Mouse (Mus musculus) testis, postnatal 10 days (tissue): ENCODE results near the gene 9230112D13Rik.

ENCODE experiments used
- DNase-seq: peaks from one replicate; pipeline ENCODE4 v3.0.0; 2021; ENCODE audit warnings: low spot score

The 9230112D13Rik gene

DNA sequence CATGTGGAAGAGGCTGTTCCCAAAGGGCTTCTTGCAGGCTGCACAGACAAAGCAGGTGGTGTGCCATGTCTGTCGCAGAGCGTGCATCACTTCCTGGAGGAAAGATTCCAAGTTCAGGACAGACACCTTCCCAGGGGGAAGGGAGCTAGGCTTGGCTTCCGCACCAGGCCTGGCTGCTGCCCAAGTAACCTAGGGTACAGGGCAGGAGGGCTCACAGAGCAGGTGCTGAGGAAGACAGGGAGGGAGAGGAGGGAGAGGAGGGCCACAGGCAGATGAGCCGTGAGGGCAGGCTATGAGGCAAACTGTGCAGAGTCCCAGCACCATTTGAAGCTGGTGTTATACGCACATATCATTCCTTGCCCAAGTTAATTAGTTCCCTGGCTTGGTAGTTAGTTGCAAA lies 19.3 kb upstream of the 9230112D13Rik start:
- DNase-seq = no peak

DNA sequence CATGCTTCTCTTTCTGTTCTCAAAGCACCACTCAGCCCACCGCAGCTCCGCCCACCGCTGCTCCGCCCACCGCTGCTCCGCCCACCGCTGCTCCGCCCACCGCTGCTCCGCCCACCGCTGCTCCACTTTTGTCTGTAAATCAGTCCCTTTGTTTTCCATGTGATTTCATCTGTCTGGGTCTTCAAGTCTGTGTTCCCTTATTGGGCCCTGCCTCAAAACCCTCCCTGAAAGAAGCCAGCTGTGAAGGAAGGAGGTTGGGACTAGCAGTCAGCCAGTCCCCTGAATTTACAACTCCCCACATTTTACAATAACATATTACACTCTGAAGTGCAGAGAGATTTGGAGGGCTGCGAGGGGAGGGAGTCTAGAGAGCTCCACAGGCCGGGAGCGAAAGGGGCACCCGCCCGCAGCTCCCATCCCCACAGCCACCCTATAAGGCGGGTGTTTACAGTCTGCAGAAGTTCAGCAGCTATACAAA lies 18.1 kb upstream of the 9230112D13Rik start:
- DNase-seq = peak; percentile 82

DNA sequence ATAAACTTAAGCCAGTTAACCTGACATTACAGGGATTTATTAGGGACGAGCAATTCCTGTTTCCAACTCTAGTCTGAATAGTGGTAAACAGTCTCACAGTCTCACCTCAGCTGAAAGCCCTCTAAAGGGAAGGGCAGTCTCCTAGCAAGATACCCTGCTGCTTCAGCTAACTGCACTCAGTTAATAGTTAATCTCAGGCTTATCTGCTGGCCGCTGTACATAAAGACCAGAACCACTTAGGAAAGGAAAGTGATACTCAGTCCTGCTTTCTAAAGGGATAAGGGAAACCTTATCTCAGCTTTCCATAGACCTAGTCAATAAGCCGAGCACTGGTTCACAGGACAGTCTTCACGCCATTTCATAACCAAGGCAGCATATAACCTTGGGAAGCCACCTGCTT lies 13.3 kb upstream of the 9230112D13Rik start:
- no peak for DNase-seq

DNA sequence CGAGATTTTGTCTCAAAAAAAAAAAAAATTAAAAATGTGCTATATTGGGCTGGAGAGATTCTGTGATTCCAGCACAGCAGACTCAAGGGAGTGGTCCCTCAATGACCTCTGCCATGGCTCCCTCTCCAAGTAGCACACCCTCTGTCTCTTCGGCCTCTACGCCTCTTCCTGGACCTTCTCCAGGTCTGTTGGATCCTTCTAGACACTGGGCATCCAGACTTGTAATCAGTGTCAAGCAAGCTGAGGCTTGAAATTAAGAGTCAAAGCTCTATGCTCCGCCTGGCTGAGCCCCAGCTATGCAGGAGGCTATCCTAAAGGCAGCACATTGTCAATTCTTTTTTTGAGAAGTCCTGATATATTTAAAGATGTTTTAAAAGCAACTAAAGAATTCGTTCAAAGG lies 10.9 kb upstream of the 9230112D13Rik start:
- no peak for DNase-seq

DNA sequence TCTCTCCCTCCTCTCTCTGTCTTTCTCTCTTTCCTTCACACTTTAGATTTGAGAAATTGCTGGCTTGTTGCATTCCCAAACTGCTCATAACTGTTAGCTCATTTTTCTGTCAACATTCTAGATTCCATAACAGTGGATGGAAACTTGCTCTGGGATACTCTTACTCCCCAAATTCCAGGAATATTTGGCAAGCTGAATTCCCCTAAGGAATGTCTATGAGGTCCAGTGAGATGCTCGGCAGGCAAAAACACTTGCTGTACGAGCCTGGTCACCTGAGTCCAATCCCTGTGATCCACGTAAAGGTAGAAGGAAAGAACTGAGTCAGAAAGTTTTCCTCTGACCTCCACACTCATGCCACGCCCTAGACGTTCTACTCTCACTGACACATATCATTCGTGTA lies 9.9 kb upstream of the 9230112D13Rik start:
- no peak for DNase-seq

DNA sequence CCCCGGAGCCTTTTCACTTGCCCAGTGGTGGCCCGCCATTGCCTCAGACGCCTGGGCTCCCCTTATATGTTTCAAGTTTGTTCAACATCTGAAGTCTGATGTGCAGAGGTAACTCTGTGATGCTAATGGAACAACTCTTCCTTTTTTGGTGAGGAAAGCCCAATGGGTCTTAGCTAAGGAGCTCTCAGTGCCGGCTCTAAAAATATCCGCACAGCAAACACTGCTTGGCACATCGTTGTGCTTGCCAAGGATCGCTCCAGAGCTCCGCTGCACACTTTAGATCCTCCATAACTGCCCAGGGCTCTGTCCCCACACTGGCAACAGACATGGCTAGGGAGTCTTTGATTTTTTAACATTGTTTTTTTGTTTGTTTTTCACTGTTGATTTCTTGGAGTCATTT lies 6.2 kb upstream of the 9230112D13Rik start:
- DNase-seq = no peak

DNA sequence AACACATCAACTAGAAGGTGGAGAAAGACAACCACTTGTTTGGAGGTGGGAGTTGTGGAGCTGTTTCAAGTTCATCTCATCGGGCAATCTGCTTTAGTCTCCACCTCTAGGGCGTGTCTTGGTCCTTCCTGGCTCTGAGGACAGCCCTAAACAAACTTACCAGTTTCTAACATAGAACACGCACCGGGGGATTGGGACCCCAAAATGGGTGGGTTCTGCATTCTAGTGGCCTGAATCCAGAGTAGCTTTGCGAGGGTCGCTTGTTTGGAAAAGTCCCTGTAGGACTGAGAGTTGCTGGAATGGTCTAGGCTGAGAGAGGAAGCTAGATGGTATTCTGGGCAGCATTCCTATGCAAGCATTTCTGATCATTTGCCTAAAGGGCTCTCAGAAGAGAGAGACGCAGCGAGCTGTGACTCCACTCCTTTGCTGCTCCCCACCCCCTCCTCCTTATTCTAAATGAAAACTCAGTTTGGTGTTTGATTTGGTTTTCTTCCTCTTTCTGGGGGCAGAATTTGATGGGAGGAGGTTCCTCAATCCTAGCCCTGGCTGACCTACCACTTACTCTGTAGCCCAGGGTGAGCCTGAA lies 4.5 kb downstream of the 9230112D13Rik start:
- no peak for DNase-seq

DNA sequence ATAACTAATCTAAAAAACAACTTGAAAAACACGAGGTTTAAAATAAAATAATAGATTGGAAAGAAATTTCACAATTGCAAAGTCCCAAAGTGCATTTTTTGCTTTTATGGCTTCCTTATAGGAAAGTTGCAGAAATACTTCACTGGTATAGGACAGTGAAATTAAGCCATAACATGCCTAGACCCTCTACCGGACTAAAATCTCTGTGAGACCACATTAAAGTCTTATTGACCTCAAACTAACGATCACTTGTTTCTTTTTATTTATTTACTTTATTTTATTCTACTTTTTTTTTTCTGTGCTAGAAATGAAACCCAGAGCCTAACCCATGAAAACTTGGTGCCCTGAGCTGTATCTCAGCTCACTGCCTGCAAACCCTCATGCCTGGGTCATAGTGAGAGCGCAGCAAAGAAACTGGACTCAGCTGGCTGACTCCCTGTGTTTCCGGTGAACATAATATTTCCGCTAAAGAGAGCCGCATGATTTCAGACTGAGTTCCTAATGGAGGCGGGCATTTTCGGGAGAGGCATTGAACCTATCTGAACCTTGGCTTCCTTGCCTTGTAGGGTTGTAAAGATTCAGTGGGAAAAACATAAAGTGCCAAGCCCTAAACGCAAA lies 5.5 kb downstream of the 9230112D13Rik start:
- DNase-seq = no peak

DNA sequence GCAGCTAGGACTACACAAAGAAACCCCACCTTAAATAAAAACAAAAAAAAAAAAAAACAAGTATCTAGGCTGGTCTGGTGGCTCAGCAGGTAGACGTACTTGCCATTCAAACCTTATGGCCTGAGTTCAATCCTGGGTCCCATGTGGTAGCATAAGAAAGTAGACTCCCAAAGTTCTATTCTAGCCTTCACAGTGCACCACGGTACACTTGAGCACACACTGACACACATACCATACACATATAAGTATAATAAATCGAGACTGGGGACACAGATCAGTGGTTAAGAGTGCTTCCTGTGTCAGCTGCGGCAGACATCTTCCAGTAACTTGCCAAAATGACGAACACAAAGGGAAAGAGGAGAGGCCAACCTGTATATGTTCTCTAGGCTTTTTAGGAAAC lies 6.7 kb downstream of the 9230112D13Rik start:
- DNase-seq = no peak

DNA sequence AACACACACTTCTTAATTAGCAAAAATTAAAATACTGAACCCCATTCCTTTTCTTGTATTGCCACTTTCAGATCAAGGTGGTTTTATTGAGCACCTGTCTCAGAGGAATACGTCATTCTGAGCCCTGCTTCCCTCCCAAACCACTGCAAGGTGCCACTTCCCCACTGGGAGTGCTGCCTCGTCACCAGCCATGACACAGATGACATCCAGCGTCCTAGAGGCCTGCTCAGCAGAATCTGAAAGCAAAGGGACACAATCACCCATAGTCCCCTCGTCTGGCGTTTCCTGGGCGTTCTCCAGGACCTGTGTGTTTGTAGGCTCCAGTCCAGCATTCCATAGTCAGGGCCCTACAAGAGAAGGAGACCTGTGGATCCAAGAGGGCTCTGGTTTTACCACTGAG lies 8.5 kb downstream of the 9230112D13Rik start:
- no peak for DNase-seq

DNA sequence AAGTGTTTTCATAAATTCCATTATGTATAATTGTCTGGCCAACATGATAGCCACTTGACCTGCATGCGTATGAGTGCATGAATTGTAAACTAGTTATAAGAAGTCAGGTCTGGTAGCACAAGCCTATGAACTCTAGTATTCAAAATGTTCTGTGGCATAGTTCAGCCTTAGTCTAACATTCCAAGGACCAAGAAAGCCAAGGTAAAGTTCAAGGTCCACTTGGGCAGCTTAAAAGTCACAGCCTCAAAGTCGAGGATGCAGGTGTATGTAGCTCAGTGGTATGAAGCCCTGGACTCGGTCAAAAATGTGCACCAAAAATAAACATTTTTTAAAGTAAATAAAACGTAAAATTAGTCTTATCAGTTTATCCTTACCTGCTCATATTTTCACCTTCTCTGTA lies 10.0 kb downstream of the 9230112D13Rik start:
- DNase-seq = no peak

DNA sequence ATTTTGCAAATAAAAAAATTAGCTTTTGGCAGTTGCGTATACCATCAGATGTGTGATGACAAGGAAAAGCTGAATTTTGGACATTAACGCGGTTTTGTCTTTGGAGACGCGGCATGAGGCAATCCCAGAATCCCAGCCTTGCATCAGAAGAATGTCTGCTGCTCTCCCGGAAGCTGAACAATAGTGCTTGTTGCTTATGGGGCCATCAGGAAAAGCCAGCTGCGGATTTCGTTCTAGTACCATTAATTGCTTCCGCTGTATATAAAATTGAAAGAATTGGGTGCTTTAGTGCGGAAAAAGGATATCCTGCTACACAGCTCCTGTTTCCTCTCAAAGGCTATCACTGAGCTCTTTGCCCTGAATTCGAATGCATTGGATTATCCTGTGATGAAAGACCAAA lies 10.7 kb downstream of the 9230112D13Rik start:
- no peak for DNase-seq

DNA sequence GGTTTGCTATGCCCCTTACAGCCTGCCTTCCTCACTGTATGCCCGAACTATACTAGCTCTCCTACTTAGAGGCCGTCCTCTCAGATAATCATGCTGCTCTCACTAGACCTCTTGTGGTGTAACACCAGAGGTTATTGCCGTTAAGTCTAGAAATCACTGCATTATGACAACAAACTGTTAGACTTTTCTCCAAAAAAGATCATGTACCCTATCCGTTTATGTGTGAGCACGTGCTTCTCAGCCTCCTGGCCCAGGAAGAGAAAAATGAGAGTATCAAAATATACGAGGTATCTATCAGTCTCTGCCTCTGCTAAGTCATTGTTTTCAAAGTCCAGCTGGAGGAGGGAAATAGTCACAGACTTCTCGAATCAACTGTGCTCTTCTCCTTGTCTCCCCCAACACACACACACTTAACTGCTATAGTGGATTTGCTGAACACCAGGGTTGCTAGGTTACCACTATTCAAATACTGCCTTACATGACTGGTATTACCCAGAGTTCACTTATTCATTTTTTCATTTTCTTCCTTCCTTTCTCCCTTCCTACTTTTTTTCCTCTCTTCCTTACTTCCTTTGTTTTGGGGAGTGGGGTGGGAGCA lies 13.7 kb downstream of the 9230112D13Rik start:
- DNase-seq = no peak

DNA sequence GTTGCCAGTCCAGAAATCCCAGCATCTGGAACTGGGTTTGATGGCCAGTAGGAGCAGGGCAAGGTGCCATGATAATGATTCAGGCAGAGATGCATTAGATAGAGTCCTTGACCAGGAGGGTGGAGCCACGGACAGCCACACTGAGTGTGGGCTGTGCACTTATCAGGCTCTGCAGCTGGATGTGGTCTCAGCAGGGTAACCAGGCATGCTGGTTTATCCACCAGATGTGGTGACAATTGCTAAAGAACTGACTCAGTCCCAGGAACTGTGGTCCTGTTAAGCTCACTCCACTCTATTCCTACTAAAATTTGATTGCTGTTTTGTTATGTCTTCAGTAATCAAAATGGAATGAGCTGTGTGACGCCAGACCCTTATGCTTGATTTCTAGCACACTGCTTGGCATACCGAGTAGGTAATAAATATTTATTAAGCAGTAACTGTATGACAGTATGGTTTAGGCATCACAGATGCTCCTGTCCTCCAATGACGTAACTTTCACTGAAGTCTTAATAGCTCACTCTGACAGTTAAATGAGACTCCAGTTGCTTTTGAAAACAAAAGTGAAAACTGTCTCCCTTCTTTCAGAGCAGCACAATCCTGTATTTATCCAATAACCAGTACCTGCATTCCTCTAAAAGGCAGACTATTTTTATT lies 14.3 kb downstream of the 9230112D13Rik start:
- DNase-seq = no peak

DNA sequence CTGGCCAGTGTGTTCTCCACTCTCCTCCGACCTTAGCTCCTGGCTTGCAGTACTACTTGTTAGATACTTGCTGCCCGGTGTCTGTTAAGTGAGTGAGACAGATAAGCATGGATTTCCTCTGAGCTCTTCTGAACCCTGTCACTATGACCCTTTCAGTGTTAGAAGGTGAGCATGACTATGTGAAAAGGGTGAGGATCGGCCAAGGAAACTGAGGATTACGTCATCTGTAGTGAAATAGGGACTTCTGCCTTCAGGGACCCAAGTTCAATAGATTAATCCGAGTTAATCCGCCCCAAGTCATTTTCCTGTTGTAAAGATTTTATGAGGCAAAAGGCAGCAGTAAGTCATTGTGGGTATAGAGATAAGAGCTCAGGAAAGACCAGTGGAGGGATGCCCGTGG lies 17.3 kb downstream of the 9230112D13Rik start:
- no peak for DNase-seq

DNA sequence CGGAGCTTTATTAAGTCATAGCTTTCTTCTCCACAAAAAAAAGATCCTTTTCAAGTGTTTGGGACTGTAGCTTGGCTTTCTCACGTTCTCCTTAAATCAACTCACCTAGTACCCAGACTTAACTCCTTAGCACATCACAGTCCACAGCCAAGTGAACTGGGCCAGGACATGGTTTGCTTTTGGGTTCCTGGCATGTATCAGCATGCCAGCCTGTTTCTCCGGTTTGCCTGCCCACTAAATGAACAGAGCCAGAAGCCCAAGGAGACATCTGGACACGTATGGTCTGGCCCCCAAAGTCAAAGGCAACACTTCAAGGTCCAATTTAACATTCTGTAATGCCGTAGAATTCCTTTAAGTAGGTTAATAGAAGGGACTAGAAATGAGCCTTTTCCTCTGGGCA lies 18.2 kb downstream of the 9230112D13Rik start:
- DNase-seq = no peak

DNA sequence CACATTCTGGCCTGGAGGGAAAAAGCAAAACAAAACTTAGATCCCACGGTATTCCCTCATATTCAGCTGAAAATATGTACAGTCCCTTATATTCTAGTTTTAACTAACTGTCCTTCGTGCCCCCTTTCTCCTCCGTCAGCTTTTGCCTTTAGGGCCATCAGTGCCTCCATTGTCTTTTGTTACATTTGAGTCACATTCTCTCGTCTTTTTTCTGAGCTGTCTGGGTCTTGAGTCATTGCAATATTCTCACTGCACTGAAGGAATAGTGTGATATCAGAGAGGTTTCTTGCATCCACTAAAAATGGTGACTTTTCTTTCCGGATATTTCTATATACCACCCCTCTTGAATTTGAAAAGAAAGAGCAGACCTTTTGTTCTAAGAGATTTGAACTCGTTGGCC lies 18.8 kb downstream of the 9230112D13Rik start:
- no peak for DNase-seq

DNA sequence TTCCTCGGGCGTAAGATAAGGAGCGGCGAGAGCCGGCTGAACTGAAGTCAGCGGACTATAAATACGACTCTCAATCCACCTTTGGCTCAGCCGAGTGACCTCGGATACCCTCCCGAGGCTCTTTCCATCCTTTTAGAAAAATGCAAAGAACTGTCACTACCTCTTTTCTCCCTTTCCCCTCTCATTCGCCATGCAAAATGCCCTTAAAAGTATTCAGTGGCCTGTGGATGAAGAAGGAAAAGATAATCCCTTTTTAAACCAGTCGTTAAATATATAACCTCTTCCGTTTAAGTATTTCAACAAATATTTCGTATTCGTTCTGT lies 19.3 kb downstream of the 9230112D13Rik start, which contains the start of gene Bmpr1a:
Gene Bmpr1a (minus strand): TSS at position 17 of the 323 bp plus-strand sequence.
- no peak for DNase-seq

DNA sequence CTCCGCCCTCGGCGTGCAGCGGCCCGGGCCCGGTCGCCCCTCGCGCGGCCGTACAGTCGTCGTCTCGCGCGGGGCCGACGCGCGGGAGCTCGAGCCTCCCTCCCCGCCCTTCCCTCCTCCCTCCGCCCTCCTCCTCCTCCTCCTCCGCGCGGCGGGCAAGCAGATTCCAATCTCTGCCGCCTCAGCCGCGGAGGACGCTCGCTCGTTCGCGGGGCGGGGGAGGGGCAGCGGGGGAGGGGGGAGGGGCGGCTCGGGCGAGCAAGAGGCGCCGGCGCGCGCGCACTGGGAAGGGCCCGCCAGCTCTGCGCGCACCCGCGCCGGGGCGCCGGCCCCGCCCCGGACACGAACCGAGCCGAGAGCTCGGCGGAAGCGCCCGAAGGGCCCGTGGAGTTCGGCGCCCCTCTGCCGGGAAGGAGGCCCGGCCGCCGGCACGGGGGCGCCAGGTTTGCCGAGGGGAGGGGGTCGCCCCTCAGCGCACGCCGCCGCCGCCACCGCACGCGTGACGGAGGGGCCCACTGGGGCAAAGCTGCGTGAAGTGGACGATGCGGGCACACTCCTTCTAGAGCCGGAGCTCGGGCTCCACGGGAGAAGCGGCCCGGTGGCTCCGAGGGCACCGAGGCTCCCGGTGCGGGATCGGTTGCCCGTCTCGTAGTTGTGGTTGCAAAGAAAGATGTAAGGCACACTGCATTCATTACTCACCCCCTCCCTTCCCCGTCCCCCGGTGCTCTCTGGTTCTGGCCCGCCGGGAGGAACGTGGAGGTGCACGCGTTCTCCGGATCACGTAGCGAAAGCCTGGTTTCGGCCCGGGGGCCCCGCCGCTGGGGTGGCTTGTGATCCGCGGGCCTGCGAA lies 19.9 kb downstream of the 9230112D13Rik start:
- peak; percentile 93 for DNase-seq

DNA sequence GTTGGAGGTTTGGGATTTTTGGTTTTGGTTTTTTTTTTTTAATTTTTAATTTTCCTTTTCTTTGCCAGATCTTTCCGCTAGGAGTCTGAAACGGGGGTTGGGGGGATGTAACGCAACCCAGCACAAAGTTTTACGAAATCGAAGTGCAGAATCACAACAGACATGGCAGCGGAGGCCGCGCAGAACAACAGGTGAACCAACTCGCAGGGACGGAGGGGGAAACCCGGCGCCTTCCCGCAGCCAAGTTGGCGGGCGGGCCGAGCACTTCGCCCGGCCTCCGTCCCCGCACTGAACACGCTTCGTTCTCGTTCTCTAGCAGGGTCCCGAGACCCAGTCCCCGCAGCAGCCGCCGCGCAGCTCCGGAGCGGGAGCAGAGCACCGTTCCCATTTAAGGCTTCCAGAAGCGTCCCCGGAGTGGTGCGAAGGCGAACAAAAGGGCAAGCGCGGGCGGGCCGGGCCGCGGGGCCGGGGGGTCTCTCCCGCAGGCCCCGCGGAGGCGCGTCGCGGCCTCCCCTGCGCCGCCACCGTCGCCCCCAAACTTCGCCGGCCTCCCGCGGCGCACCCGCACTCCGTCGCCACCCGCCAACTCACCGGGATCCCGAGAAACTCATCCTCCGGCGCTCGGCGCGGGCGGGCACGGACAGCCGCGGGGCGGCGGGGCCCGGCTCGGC lies 20.7 kb downstream of the 9230112D13Rik start:
- DNase-seq = peak; percentile 70

DNA sequence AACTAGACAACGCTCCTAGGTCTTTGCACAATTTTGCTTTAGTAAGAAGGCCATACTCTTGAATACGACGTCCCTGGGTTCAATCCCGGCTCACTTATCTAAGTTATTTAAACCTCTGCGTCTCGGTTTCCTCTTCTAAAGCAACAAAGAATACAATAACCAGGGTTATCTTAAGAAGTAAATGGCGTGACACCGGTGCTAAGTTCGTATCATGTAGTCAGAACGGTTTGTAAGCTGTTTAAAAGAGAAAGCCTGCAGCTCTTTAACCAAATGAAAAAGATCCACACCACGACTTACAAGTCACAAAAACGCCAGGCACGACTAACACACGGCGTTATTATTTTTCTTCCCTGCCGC lies 21.2 kb downstream of the 9230112D13Rik start:
- DNase-seq = no peak

DNA sequence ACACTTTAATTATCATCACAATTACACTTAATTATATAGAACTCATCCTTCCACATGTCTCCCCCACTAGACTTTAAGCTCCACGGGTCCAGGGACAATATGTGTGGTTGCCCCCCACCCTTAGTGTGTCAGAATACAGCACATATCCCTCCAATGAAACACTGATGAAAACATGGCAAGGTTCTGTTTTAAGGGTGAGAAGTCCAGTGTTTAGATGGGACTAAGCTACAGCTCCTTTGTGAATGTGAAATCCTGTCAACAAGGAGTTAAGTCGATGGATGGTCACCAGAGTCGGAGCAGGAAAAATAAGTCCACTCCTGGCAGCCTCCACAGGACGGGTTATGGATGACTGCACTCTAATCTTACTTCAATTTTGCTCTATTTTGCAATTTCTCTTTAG lies 22.3 kb downstream of the 9230112D13Rik start:
- no peak for DNase-seq
